Mouse (Mus musculus): ENCODE measurements around the gene Inip.
"Not testable (repeated sequence)": the region's sequence is repeated elsewhere in the genome, so short reads cannot be mapped to it uniquely, and the experiment has no call there.

The Inip gene

GRCm38 (mm10) chr4:59808396-59808795, 7.0 kb upstream of the Inip start:
- DNase-seq (ENCODE audit: low spot score in 2 of 2): peak in 1 of 2 experiments; percentile 34

GRCm38 (mm10) chr4:59807521-59807920, 6.1 kb upstream of the Inip start:
- no peak for DNase-seq (ENCODE audit: low spot score in 2 of 2)

GRCm38 (mm10) chr4:59806879-59807195, 5.4 kb upstream of the Inip start:
- no peak for DNase-seq (ENCODE audit: low spot score in 2 of 2)

GRCm38 (mm10) chr4:59805968-59806878, 4.8 kb upstream of the Inip start:
- peak; percentile 78 to 79 for DNase-seq (ENCODE audit: low spot score in 2 of 2)

- DNase-seq (ENCODE audit: low spot score in 2 of 2): peak; percentile 92
These were observed 4.0 kb upstream of the Inip start, which contains the start of gene Snx30 for GRCm38 (mm10) chr4:59805181-59805967. TSS of gene Snx30 (plus strand) at chr4:59805840.

GRCm38 (mm10) chr4:59804754-59805153, 3.4 kb upstream of the Inip start:
- DNase-seq (ENCODE audit: low spot score in 2 of 2): peak; percentile 43 to 61

GRCm38 (mm10) chr4:59803358-59803757, 2.0 kb upstream of the Inip start:
- peak; percentile 81 to 84 for DNase-seq (ENCODE audit: low spot score in 2 of 2)

GRCm38 (mm10) chr4:59802792-59803191, 1.4 kb upstream of the Inip start:
- DNase-seq (ENCODE audit: low spot score in 2 of 2): no peak

GRCm38 (mm10) chr4:59802107-59802506, 718 bp upstream of the Inip start:
- DNase-seq (ENCODE audit: low spot score in 2 of 2): no peak

GRCm38 (mm10) chr4:59800181-59800580, 1.2 kb downstream of the Inip start:
- DNase-seq (ENCODE audit: low spot score in 2 of 2): no peak

GRCm38 (mm10) chr4:59795788-59796455, 5.5 kb downstream of the Inip start:
- DNase-seq (ENCODE audit: low spot score in 2 of 2): no peak

- DNase-seq (ENCODE audit: low spot score in 2 of 2): no peak
These were observed 7.3 kb downstream of the Inip start for GRCm38 (mm10) chr4:59794116-59794515.

- DNase-seq (ENCODE audit: low spot score in 2 of 2): not testable (repeated sequence)
These were observed 7.8 kb downstream of the Inip start for GRCm38 (mm10) chr4:59793626-59794025.

- DNase-seq (ENCODE audit: low spot score in 2 of 2): no peak
These were observed 12.4 kb downstream of the Inip start for GRCm38 (mm10) chr4:59789015-59789414.

- no peak for DNase-seq (ENCODE audit: low spot score in 2 of 2)
These were observed 14.3 kb downstream of the Inip start for GRCm38 (mm10) chr4:59787126-59787525.

- peak; percentile 53 to 62 for DNase-seq (ENCODE audit: low spot score in 2 of 2)
These were observed 14.7 kb downstream of the Inip start for GRCm38 (mm10) chr4:59786661-59787060.

- no peak for DNase-seq (ENCODE audit: low spot score in 2 of 2)
These were observed 16.0 kb downstream of the Inip start for GRCm38 (mm10) chr4:59785412-59785811.

GRCm38 (mm10) chr4:59783685-59784279, 17.6 kb downstream of the Inip start:
- peak; percentile 97 for DNase-seq (ENCODE audit: low spot score in 2 of 2)

- DNase-seq (ENCODE audit: low spot score in 2 of 2): peak in 1 of 2 experiments; percentile 56
These were observed 18.3 kb downstream of the Inip start for GRCm38 (mm10) chr4:59782853-59783684.

GRCm38 (mm10) chr4:59780568-59780967, 20.8 kb downstream of the Inip start:
- no peak for DNase-seq (ENCODE audit: low spot score in 2 of 2)

GRCm38 (mm10) chr4:59777828-59778227, 23.6 kb downstream of the Inip start:
- no peak for DNase-seq (ENCODE audit: low spot score in 2 of 2)
